Mouse (Mus musculus) megakaryocyte, embryonic 14.5 days (primary cell): ENCODE measurements around the gene Zfand3.

Source experiments
- FLI1 ChIP-seq: IDR thresholded peaks from 2 replicates; pipeline ENCODE4 v1.6.1; 2012; ENCODE audit warnings: low read length, inconsistent platforms, mixed read lengths
- GATA1 ChIP-seq: IDR thresholded peaks from 3 replicates; pipeline ENCODE4 v1.6.1; 2012; ENCODE audit warnings: mixed read lengths, low read length, inconsistent platforms, borderline replicate concordance

DNA sequence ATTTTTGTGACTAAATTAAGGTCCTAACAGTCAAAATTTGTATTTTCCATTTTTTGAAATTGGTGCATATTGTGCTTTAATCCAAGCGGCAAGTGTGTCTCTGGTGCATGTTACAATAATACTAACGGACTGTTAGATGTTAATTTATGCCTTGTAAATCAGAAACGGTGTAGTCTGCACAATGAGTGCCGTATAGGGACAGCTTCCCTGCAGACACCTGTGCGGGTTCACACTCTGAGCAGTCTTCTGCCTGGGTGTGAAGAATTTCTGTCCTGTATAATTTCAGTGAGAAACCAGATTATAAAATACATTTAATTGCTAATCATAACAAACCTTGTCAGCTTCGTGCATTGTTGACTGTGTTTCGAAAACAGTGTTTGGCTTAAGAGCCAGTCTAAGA, 124.7 kb downstream of the Zfand3 start:
- TF ChIP-seq GATA1 (no peak), FLI1 (no peak)
